Mouse (Mus musculus) cerebellum, adult (tissue): ENCODE data around the gene Ttyh2.

Experiments
- ATAC-seq: cut with Nextera tagmentation; 2 replicates; pipeline ENCODE4 v1.9.2; 2017; ENCODE audit warnings: mild to moderate bottlenecking, moderate library complexity, mixed read lengths; ENCODE audit not compliant: insufficient number of reproducible peaks, low FRiP score, low TSS enrichment

Gene Ttyh2

GRCm38 (mm10) chr11:114736913-114737624 lies 61.8 kb downstream of the Ttyh2 start:
- no peak for ATAC-seq

DNA sequence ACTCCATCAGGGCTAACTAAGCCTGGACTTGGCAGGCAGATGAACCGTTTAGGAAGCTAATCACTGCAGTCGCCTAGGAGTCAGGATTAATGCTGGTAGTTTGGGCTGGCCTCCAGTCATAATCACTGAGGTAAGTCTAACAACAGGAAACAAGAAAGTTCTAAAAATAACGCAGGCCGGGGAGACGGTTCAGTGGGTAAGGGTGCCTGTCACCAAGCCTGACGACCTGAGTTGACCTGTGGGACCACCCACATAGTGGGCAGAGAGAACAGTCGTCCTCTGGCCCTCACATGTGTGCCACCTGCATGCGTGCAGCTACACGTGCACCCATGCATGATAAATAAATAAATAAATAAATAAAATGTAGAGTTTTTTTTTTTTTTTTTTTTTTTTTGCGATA lies 65.4 kb downstream of the Ttyh2 start:
- ATAC-seq = no peak

GRCm38 (mm10) chr11:114741451-114741850 lies 66.2 kb downstream of the Ttyh2 start:
- ATAC-seq = no peak

DNA sequence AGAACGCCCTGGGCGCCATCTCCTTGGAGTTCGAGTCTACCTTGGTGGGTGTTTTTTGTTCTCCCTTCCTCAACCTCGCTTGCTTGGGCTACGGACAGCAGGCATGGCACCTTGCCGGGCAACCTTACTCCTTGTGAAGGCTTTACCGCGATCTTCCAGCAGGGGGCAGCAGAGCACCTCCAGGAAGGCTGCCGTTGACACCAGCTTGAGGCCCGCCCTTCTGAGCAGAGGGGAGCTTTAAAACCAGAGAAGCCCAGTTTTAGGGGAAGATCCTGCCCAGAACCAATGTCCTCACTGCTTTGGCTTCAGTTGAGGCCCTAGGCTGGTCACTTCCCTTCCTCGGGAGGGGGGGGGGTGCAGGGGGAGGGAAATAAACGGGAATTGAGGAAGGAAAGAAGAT lies 69.9 kb downstream of the Ttyh2 start:
- peak; percentile 45; the same call in 1 of the 2 replicates for ATAC-seq

GRCm38 (mm10) chr11:114747564-114748138 lies 72.4 kb downstream of the Ttyh2 start:
- ATAC-seq = no peak

- ATAC-seq = no peak
Measured at GRCm38 (mm10) chr11:114764820-114765818, 89.9 kb downstream of the Ttyh2 start, which contains the start of gene Kif19a. TSS of gene Kif19a (plus strand) at chr11:114765388.

- no peak for ATAC-seq
Measured at GRCm38 (mm10) chr11:114769911-114770310, 94.7 kb downstream of the Ttyh2 start.
